In the genomic region with DNA sequence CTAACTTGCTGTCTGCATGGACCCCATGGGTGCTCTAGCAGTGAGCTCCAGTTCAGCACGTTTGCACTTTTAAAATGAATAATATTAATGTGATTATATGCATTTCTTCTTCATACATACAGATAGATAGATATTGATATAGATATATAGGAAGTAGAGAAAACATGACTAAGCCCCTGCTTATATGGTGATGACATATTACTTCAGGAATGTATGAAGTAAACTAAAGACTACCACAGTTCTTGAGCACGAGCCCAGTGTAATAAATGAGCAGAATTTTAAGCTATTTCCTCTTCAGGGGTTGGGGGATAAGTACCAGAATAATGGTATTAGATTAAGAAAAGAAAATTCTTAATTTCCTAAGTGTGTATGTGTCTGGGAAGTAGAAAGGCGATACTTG, we compare ENCODE assay signal across 16 mouse cellular contexts.
DNase-seq lines count a peak whose midpoint lies in the region; ATAC-seq and TF ChIP-seq lines count a peak whose summit lies in the region.
"Had no signal": no experiment of that assay in that cellular context is flagged by ENCODE, and none has a peak within 500 bp of the region (broad histone marks: within the 10 kb centered on the region; RNA-seq: fewer than 3 reads in every experiment).

No protein-coding gene starts in this region.

- no peak for ATAC-seq in kidney, postnatal 0 days (replicated peaks; ENCODE audit: low FRiP score, low read depth)
- no peak for ATAC-seq in embryonic facial prominence, embryonic 13.5 days (ENCODE audit: insufficient number of reproducible peaks, insufficient read depth, low FRiP score, low TSS enrichment, low read depth)
- ATAC-seq in stomach, embryonic 15.5 days (ENCODE audit: insufficient read depth, low FRiP score, low read depth) = peak; percentile 14; the same call in 1 of the 2 replicates
- ATAC-seq: forebrain, postnatal 0 days; hindbrain, embryonic 16.5 days; Patski had no signal

- H3K27me3 ChIP-seq in kidney, postnatal 0 days (ENCODE audit: insufficient read depth, low read length) = no peaks in the 10 kb centered on the region
- no peaks in the 10 kb centered on the region for H3K27me3 ChIP-seq in embryonic facial prominence, embryonic 13.5 days
- no peaks in the 10 kb centered on the region for H3K27me3 ChIP-seq in limb, embryonic 10.5 days (ENCODE audit: low read depth, poor library complexity, severe bottlenecking)
- H3K27me3 ChIP-seq in stomach, embryonic 15.5 days (replicated peaks) = no peaks in the 10 kb centered on the region
- H3K27me3 ChIP-seq: CH12.LX; kidney, embryonic 15.5 days; Patski had no signal

- H3K4me2 ChIP-seq in kidney, postnatal 0 days (ENCODE audit: low read length) = no peak overlapping the region
- H3K4me2 ChIP-seq in embryonic facial prominence, embryonic 13.5 days = no peak overlapping the region
- no peak overlapping the region for H3K4me2 ChIP-seq in stomach, embryonic 15.5 days
- H3K4me2 ChIP-seq: kidney, embryonic 15.5 days had no signal

- H3K9me3 ChIP-seq in kidney, postnatal 0 days (replicated peaks; ENCODE audit: low read length) = no peaks in the 10 kb centered on the region
- no peaks in the 10 kb centered on the region for H3K9me3 ChIP-seq in embryonic facial prominence, embryonic 13.5 days
- no peaks in the 10 kb centered on the region for H3K9me3 ChIP-seq in limb, embryonic 10.5 days (replicated peaks)
- H3K9me3 ChIP-seq in stomach, embryonic 15.5 days = no peaks in the 10 kb centered on the region
- H3K9me3 ChIP-seq: kidney, embryonic 15.5 days had no signal

- no peaks in the 10 kb centered on the region for H3K4me1 ChIP-seq in kidney, postnatal 0 days (replicated peaks; ENCODE audit: insufficient read depth, low read length)
- peaks cover 3% of the 10 kb centered on the region; the same call in 1 of the 2 replicates for H3K4me1 ChIP-seq in embryonic facial prominence, embryonic 13.5 days
- peaks cover 7% of the 10 kb centered on the region; the same call in 1 of the 2 replicates for H3K4me1 ChIP-seq in limb, embryonic 10.5 days
- no peaks in the 10 kb centered on the region for H3K4me1 ChIP-seq in stomach, embryonic 15.5 days
- H3K4me1 ChIP-seq: kidney, embryonic 15.5 days had no signal

- peak; percentile 5 for DNase-seq in kidney, postnatal 0 days (ENCODE audit: low spot score)
- no peak for DNase-seq in kidney, postnatal 25 days
- DNase-seq in limb, embryonic 10.5 days (ENCODE audit: low spot score) = no peak
- DNase-seq in cerebellum, postnatal 36 days = no peak
- DNase-seq in gastrocnemius, postnatal 36 days = no peak
- DNase-seq: cerebellum, postnatal 10 days; forebrain, postnatal 0 days; gastrocnemius, postnatal 10 days; liver; lung, adult 2 months had no signal

- WGBS in kidney, postnatal 0 days = 79% methylated on average over 3 of the region's 3 CpGs
- 67% methylated on average over 3 of the region's 3 CpGs for WGBS in embryonic facial prominence, embryonic 13.5 days
- 88% methylated on average over 3 of the region's 3 CpGs for WGBS in limb, embryonic 10.5 days
- WGBS in stomach, embryonic 15.5 days = 45% methylated on average over 3 of the region's 3 CpGs

- no peaks in the 10 kb centered on the region for H3K36me3 ChIP-seq in kidney, postnatal 0 days (ENCODE audit: insufficient read depth, low read length)
- peaks cover 11% of the 10 kb centered on the region; the same call in 1 of the 2 replicates for H3K36me3 ChIP-seq in embryonic facial prominence, embryonic 13.5 days
- no peaks in the 10 kb centered on the region for H3K36me3 ChIP-seq in limb, embryonic 10.5 days
- no peaks in the 10 kb centered on the region for H3K36me3 ChIP-seq in stomach, embryonic 15.5 days
- H3K36me3 ChIP-seq: kidney, embryonic 15.5 days had no signal

- H3K4me3 ChIP-seq in kidney, postnatal 0 days (replicated peaks; ENCODE audit: low read depth, low read length) = no peak overlapping the region
- no peak overlapping the region for H3K4me3 ChIP-seq in embryonic facial prominence, embryonic 13.5 days
- H3K4me3 ChIP-seq in limb, embryonic 10.5 days = no peak overlapping the region
- H3K4me3 ChIP-seq in stomach, embryonic 15.5 days (replicated peaks) = no peak overlapping the region
- H3K4me3 ChIP-seq: kidney, embryonic 15.5 days had no signal

- H3K9ac ChIP-seq in kidney, postnatal 0 days (ENCODE audit: low read depth, low read length) = no peak overlapping the region
- H3K9ac ChIP-seq in embryonic facial prominence, embryonic 13.5 days = no peak overlapping the region
- no peak overlapping the region for H3K9ac ChIP-seq in stomach, embryonic 15.5 days
- H3K9ac ChIP-seq: forebrain, postnatal 0 days; kidney, embryonic 15.5 days had no signal

- no peak overlapping the region for H3K27ac ChIP-seq in kidney, postnatal 0 days
- peak overlapping the region; percentile 63; the same call in 1 of the 2 replicates for H3K27ac ChIP-seq in embryonic facial prominence, embryonic 13.5 days
- H3K27ac ChIP-seq in limb, embryonic 10.5 days = peak overlapping the region; percentile 50; the same call in 1 of the 2 replicates
- peak overlapping the region; percentile 67; the same call in 1 of the 2 replicates for H3K27ac ChIP-seq in stomach, embryonic 15.5 days
- H3K27ac ChIP-seq: kidney, embryonic 15.5 days had no signal

- TF ChIP-seq CTCF in kidney, postnatal 0 days (IDR thresholded peaks at IDR 0.05; ENCODE audit: low read depth) = no peak

- intact Hi-C loops in gastrocnemius, postnatal 36 days (cut with DNase I) = no loop called here
